Mouse (Mus musculus) macrophage (primary cell): ENCODE results near the gene Tbc1d4. TPM values are rescaled to one million over a fixed set of nuclear protein-coding genes. Genes with fewer than 3 reads are reported as not detected.

Experiments used
- H3K27ac ChIP-seq: fragments of 350-480 bp; formaldehyde crosslinking; 2 replicates; pipeline ENCODE4 v1.9.0; 2021
- H3K36me3 ChIP-seq: fragments of 350-480 bp; formaldehyde crosslinking; 2 replicates; pipeline ENCODE4 v1.9.0; 2021; ENCODE audit errors: inconsistent target
- H3K4me3 ChIP-seq: fragments of 350-480 bp; formaldehyde crosslinking; 2 replicates; pipeline ENCODE4 v1.9.0; 2021; ENCODE audit errors: inconsistent target
- H3K79me2 ChIP-seq: fragments of 350-480 bp; formaldehyde crosslinking; 2 replicates; pipeline ENCODE4 v1.9.0; 2021; ENCODE audit errors: inconsistent target
- WGBS: methylation state at CpG from one replicate; pipeline ENCODE4 v1.1.7; 2026; ENCODE audit warnings: inconsistent platforms; ENCODE audit not compliant: missing documents; 5-methylcytosine and 5-hydroxymethylcytosine counted together
- polyA plus RNA-seq: library from polyadenylated mRNA; stranded (reverse); fragments of 250-400 nt; gene quantifications from 3 replicates; pipeline ENCODE4 v1.2.4, GENCODE M21; 2018; ENCODE audit warnings: inconsistent platforms

Gene Tbc1d4
- polyA plus RNA-seq, 1 experiment from 2014 or later, result 53.8 TPM

DNA sequence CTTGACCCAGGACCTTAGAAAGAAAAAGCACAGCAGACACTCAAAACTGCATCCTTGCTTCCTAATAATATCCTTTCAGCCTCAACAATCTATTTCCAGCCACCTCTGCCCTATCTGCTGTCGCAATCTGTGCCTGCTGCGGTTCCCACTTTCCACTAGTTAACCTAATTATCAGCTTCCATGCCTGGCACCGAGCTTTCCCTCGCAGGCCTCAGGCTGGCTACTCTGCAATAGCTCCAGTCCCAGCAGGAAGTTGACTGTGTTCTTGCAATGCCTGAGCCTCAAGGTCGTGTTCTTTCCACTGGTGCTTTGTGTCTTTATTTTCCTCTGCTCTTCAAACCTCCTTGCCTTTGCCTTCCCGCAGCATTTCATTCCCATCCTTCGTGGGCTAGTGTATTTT, 22.9 kb downstream of the Tbc1d4 start:
- no peaks in the 10 kb centered on the region for H3K36me3 ChIP-seq
- no peak overlapping the region for H3K4me3 ChIP-seq
- 43% methylated on average over 7 of the region's 7 CpGs for WGBS
- peaks cover 2% of the 10 kb centered on the region; the same call in 1 of the 2 replicates for H3K79me2 ChIP-seq
- no peak overlapping the region for H3K27ac ChIP-seq

- Histone ChIP-seq H3K36me3 (no peaks in the 10 kb centered on the region), H3K27ac (no peak overlapping the region), H3K4me3 (no peak overlapping the region), H3K79me2 (peaks cover 6% of the 10 kb centered on the region; the same call in 1 of the 2 replicates)
- WGBS, result 15% methylated on average over 3 of the region's 3 CpGs
Observed at GRCm38 (mm10) chr14:101575651-101576050, 33.3 kb downstream of the Tbc1d4 start.

GRCm38 (mm10) chr14:101574536-101574935, 34.5 kb downstream of the Tbc1d4 start:
- H3K36me3 ChIP-seq, result no peaks in the 10 kb centered on the region
- no peak overlapping the region for H3K4me3 ChIP-seq
- H3K27ac ChIP-seq, result no peak overlapping the region
- H3K79me2 ChIP-seq, result peaks cover 6% of the 10 kb centered on the region; the same call in 1 of the 2 replicates
- WGBS, result no CpG with 5 or more reads among the region's 1 CpGs

DNA sequence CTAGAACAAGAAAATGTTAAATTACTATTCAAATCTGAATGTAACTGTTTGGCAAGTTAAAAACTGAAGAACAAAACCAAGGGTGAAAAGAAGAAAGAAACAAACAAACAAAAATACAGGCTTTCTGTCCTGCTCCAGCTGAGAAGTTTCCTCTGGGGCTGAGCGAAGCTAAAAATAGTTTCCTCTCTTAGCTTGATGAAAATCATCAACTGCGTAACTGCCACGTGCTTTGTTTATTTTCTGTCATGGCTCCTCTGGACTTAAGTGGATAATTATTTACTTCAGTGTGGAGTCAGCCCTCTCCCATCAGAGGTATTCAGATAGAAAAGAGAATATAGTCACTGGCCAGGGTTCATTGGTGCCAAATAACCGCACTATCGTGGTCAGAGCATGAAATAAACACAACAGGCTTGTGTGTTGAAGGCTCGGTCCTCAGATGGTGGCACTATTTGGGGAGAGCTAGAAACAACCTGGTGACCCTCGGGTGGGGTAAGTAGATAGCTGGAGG, 35.8 kb downstream of the Tbc1d4 start:
- Histone ChIP-seq H3K27ac (no peak overlapping the region), H3K4me3 (no peak overlapping the region), H3K79me2 (peaks cover 3% of the 10 kb centered on the region; the same call in 1 of the 2 replicates), H3K36me3 (no peaks in the 10 kb centered on the region)
- WGBS, result 77% methylated on average over 7 of the region's 7 CpGs

GRCm38 (mm10) chr14:101568828-101569227, 40.2 kb downstream of the Tbc1d4 start:
- Histone ChIP-seq H3K27ac (no peak overlapping the region), H3K4me3 (no peak overlapping the region), H3K79me2 (no peaks in the 10 kb centered on the region; the same call in 1 of the 2 replicates), H3K36me3 (no peaks in the 10 kb centered on the region)
- 94% methylated on average over 2 of the region's 2 CpGs for WGBS

DNA sequence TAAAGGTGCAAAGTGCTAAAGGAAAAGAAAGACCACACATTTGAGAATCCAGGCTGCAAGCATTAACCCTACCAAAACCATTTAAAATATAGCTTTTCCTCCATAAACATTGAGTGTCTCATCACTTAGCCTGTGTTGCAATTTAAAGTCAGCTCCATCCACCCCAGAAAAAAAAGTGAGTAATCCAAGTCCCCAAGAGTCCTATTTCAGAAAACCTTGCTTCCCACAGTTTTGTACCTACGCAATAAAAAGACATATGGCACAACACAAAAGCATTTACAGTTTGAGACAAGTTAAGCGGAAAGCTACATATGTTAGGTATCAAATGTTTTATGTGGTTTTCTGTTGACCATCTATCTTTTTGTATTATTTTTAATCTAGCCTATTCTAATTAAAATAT, 42.3 kb downstream of the Tbc1d4 start:
- no peak overlapping the region for H3K4me3 ChIP-seq
- peaks cover 10% of the 10 kb centered on the region; the same call in 1 of the 2 replicates for H3K79me2 ChIP-seq
- H3K27ac ChIP-seq, result no peak overlapping the region
- WGBS, result 94% methylated on average over 2 of the region's 2 CpGs
- H3K36me3 ChIP-seq, result no peaks in the 10 kb centered on the region

DNA sequence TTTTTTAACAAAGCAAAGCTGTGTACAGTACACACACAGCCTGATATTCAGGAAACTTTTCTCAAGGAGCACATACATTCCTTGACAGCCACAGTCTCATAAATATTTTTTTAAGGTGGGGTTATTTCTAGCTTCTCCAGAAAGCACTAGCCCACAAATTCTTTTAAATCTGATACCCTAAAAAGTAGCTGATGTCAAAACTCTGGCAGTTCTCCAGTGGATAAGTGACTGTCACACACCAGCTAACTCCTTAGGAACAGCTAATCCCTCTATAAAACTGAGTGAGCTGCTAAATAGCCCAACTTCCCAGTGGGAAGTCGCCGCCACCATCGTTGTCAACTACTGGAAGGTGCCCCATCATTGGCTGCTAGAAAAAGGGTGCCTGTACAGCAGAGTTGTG, 43.3 kb downstream of the Tbc1d4 start:
- no peaks in the 10 kb centered on the region for H3K36me3 ChIP-seq
- H3K27ac ChIP-seq, result no peak overlapping the region
- H3K4me3 ChIP-seq, result no peak overlapping the region
- WGBS, result 89% methylated on average over 3 of the region's 3 CpGs
- H3K79me2 ChIP-seq, result peaks cover 10% of the 10 kb centered on the region; the same call in 1 of the 2 replicates

DNA sequence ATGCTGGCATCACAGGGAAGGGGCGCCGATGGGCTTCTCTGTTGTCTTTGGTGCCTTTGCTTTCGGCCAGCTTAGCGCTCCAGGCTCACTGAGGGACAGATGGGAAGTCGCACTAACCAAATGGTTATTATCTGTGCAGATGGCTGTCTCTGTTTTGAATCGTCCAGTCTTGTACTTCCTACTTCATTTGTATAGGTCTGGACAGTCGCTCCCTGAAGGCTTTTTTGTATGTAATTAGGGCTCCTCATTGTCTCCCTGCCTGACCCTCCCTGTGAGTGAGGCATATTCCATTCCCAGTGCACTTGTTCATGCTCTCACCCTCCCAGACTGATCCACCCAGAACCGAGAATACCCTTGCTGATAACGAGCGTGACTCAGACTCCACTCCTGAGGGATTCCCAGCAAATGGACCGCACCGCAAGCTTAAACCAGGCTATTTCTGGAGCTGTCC, 47.7 kb downstream of the Tbc1d4 start:
- H3K4me3 ChIP-seq, result no peak overlapping the region
- WGBS, result 96% methylated on average over 12 of the region's 12 CpGs
- H3K79me2 ChIP-seq, result peaks cover 17% of the 10 kb centered on the region; the same call in 1 of the 2 replicates
- H3K27ac ChIP-seq, result no peak overlapping the region
- no peaks in the 10 kb centered on the region for H3K36me3 ChIP-seq

DNA sequence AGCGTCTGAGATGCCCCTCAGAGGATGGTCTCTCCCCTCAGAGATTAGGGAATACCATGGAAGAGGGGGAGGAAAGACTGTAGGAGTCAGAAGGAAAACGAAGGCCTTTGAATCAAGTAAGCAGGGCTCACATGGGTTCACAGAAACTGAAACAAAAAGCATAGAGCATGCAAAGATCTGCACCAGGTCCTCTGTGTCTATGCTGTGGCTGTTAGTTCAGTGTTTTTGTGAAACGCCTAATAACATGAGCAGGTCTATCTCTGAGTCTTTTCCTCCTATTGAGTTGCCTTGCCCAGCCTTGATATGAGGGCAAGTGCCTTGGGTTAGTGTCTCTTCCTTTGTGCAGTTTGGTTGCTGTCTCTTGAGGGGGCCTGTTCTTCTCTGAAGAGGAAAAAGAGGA, 49.5 kb downstream of the Tbc1d4 start:
- Histone ChIP-seq H3K4me3 (no peak overlapping the region), H3K36me3 (no peaks in the 10 kb centered on the region), H3K27ac (no peak overlapping the region), H3K79me2 (peaks cover 17% of the 10 kb centered on the region; the same call in 1 of the 2 replicates)
- 42% methylated on average over 3 of the region's 3 CpGs for WGBS

DNA sequence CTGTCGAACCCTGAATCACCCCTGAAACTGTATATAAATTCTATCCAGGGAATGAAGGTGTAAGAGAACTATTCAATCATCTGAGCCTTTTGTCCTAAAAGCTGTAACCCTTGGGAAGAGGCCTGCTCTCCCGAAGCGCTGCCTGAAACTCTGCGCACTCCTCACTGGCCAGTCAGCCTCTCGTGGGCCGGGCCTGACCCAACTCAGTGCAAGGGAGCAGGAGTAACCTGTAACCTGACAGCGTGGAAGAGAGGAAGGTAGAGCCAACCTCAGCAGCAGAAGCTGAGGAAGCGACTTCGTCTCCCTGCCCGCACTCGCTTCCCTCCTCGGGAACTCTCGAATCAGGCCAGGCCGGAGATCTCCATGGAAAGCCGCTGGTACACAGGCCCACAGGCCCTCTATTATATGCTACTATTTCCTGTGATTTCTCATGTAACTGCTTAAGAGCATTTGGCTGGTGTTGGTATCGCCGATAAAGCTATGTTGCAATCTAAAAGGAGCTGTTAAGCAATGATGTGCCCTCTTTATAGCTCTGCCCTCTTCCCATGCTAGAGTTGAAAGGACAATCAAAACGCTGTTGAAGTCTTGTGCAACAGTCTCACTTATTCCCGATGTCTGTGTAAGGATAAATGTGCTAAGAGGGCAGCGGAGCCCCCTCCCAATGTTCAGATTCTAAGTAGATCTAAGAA, 60.0 kb downstream of the Tbc1d4 start:
- H3K27ac ChIP-seq, result no peak overlapping the region
- WGBS, result 55% methylated on average over 18 of the region's 20 CpGs
- peaks cover 3% of the 10 kb centered on the region; the same call in 1 of the 2 replicates for H3K79me2 ChIP-seq
- no peak overlapping the region for H3K4me3 ChIP-seq
- H3K36me3 ChIP-seq, result no peaks in the 10 kb centered on the region

GRCm38 (mm10) chr14:101541863-101542262, 67.1 kb downstream of the Tbc1d4 start:
- Histone ChIP-seq H3K79me2 (peaks cover 3% of the 10 kb centered on the region; the same call in 1 of the 2 replicates), H3K4me3 (no peak overlapping the region), H3K36me3 (no peaks in the 10 kb centered on the region), H3K27ac (no peak overlapping the region)
- 92% methylated on average over 9 of the region's 9 CpGs for WGBS

DNA sequence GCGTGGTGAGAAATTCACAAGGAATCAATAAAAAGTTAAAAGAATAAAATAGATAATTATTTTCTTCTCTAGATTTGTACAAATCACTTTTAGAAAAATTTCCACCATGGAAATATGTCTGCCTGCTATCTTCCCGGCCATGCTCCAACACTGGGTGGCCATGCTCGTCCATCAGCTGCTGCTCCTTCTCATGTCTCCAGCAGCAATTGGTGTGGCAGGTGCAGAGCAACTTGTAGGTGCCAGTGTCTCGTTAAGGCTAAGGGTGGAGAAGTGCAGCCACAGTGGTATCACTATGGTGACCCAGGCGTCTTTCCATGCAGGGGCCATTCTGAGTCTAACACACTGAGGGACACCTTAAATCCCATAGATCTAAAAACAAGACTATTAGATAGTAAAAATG, 67.8 kb downstream of the Tbc1d4 start:
- H3K79me2 ChIP-seq, result peaks cover 3% of the 10 kb centered on the region; the same call in 1 of the 2 replicates
- no peak overlapping the region for H3K4me3 ChIP-seq
- WGBS, result 96% methylated on average over 5 of the region's 5 CpGs
- H3K36me3 ChIP-seq, result no peaks in the 10 kb centered on the region
- H3K27ac ChIP-seq, result no peak overlapping the region

DNA sequence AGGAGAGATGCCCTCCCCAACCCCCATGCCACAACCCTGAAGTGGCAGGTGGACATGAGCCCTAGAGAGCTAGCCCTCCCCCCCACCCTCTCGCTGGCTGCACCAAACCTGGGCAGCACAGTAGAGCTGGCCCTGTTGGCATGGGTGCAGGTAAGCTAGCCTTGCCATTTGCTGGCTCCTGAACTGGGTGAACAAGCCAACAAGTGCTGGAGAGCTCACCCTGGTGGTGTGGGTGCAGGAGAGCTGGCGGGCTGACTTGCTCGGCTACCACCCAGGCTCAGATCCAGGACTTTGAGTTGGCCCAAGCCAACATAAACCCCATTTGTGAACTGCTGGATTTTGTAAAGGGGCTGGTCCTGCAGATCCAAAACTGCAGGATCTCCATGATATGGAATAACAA, 68.5 kb downstream of the Tbc1d4 start:
- H3K36me3 ChIP-seq, result no peaks in the 10 kb centered on the region
- no peak overlapping the region for H3K27ac ChIP-seq
- 97% methylated on average over 2 of the region's 3 CpGs for WGBS
- peaks cover 1% of the 10 kb centered on the region; the same call in 1 of the 2 replicates for H3K79me2 ChIP-seq
- H3K4me3 ChIP-seq, result no peak overlapping the region

DNA sequence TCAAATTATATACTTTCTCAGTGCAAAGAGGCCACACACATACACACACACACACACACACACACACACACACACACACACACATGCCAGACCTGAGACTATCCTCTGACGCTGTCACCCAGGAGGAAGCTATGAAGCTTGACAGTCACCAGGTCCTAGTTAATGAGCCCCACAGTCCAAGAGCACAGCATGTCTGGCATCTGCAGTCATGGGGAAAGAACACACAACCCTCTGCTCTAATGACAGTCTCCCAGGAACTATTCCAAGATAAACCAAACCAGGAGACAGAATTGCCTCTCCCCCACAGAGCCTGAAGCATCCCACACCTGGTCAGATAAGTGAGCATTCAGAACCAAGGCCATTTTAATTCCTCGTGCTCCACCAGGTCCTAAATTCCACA, 71.1 kb downstream of the Tbc1d4 start:
- no peaks in the 10 kb centered on the region; the same call in 1 of the 2 replicates for H3K79me2 ChIP-seq
- WGBS, result 96% methylated on average over 2 of the region's 2 CpGs
- H3K27ac ChIP-seq, result no peak overlapping the region
- no peak overlapping the region for H3K4me3 ChIP-seq
- H3K36me3 ChIP-seq, result no peaks in the 10 kb centered on the region

GRCm38 (mm10) chr14:101537413-101537812, 71.6 kb downstream of the Tbc1d4 start:
- H3K36me3 ChIP-seq, result no peaks in the 10 kb centered on the region
- 92% methylated on average over 1 of the region's 1 CpGs for WGBS
- H3K79me2 ChIP-seq, result no peaks in the 10 kb centered on the region; the same call in 1 of the 2 replicates
- no peak overlapping the region for H3K4me3 ChIP-seq
- H3K27ac ChIP-seq, result no peak overlapping the region
